Mouse (Mus musculus): ENCODE measurements around the gene Hectd2.

The Hectd2 gene

DNA sequence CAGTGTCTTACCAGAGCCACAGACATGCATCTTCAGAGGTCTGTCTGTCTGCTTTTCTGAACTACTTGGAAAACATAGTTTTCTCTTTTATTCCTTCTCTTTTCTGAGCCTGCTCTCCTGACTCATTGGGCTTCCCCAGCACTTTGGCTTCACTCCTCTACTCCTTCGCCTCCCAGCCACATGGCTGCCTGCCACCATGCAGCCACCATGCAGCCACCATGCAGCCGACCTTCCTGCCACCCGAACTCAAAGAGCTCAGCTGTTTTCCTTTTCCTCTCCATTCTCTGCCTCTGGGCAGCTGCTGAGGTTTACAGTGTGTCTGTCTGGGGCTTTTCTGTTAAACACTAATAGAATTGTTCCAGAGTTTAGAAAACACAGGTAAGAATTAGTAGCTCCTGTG lies 19.5 kb downstream of the Hectd2 start:
- DNase-seq: no peak

- no peak for DNase-seq
Observed at GRCm38 (mm10) chr19:36575159-36575558, 20.7 kb downstream of the Hectd2 start.

DNA sequence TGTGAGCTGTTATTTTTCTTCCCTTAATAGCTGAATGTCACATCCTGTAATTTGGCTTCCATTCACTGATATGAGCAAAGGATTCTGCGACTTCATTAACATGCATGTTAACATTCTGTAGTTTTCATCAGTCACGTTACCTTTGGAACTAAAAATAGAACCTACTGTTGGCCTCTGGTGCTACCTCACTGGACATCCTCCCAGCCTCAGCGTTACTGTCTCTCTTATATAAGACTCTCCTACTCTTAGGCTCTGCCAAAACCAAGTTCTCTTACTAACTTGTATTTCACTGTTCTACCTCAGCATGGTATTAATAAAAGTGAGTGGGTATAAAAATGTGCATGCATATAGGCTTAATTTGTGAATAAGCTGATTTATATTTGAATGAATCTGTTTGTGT lies 26.4 kb downstream of the Hectd2 start:
- no peak for DNase-seq

DNA sequence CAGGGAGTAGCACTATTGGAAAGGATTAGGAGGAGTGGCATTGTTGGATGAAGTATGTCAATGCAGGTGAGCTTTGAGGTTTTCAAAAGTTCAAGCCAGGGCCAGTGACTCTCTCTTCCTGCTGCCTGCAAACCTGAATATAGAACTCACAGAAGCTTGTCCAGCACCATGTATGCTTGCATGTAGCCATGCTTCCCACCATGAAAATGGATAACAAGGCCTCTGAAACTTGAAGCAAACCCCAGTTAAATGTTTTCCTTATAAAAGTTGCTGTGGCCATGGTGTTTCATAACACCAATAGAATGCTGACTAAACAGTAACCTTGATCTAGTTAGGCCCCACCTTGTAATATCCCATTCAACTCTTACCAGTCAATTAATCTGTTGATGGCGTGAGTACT lies 27.7 kb downstream of the Hectd2 start:
- no peak for DNase-seq

GRCm38 (mm10) chr19:36585505-36585904 lies 31.1 kb downstream of the Hectd2 start:
- DNase-seq: no peak

DNA sequence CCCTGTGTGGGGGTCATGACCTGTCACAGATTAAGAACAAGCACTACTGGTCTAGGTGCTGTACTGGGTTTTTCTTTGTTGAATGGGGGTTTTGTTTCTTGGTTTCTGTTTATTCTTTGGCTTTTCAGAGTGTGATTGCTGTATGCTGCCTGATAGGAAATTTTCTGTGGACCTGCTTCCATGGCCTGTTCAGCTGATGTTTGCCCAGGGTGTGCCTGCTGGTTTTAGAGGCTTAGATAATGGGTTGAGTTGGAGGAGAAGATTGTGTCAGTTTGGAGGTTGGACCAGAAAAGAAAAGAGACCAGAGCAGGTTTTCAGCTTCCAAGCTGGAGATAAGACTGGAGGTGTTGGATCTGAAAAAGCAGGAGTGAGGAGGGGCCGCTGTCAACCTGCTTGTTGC lies 40.0 kb downstream of the Hectd2 start:
- DNase-seq: no peak

- no peak for DNase-seq
Observed at GRCm38 (mm10) chr19:36601869-36602268, 47.4 kb downstream of the Hectd2 start.

GRCm38 (mm10) chr19:36602535-36603312 lies 48.3 kb downstream of the Hectd2 start:
- no peak for DNase-seq

- DNase-seq: no peak
Observed at GRCm38 (mm10) chr19:36606270-36606669, 51.8 kb downstream of the Hectd2 start.

DNA sequence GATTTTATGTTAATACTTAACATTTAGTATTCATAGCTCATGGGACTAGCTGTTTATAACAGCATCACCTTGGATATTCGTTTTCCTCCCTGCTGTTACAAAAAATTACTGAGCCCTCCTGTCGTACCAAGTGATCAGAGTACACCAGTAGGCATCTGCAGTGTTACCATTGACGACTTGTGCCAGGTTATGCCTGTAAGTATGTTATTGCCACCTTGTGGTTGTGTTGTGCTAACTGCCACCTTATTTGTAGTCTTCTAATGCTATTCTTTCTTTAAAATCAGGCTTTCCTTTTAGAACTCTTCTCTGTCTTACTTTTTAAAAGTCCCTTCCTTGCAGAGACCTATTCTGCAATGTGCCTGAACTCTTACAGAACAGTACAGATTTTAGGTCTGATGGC lies 54.8 kb downstream of the Hectd2 start:
- no peak for DNase-seq

GRCm38 (mm10) chr19:36610309-36610708 lies 55.9 kb downstream of the Hectd2 start:
- DNase-seq: no peak

DNA sequence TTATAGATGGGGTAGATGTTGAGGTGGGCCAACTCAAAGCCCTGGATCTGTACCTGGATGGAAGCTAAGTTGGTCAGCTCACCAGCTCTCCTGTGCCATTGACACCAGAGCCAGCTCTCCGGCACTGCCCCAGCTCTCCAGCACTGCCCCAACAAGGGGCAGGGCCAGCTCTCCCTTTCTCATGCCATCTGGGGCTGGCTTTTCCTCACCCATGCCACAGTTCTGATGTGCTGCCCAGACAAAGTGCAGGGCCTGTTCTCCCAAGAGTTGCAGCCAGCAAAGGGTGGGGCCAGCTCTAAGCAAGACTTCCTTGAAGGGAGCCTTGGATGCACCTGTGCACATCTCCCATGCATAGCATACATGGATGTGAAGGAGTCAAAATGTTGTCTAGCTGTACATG lies 71.5 kb downstream of the Hectd2 start:
- no peak for DNase-seq

DNA sequence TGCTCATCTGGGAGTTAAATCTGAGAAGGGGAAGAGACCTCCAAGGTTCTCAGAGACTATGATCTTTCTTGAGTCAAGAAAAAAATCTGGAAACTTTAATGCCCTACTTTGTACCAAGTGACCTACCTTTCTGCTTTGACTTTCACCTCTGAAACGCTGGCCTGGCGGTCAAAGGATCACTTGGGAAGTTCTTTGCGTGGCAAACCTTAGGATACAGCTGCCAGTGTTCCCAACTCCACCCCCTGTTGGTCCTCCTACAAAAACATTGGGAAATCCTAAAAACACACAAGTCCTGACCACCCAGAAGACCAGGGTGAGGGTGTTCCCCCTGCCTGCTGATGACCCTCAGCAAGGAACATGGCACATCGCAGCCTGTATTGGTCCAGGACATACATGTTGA lies 72.4 kb downstream of the Hectd2 start:
- DNase-seq: no peak

DNA sequence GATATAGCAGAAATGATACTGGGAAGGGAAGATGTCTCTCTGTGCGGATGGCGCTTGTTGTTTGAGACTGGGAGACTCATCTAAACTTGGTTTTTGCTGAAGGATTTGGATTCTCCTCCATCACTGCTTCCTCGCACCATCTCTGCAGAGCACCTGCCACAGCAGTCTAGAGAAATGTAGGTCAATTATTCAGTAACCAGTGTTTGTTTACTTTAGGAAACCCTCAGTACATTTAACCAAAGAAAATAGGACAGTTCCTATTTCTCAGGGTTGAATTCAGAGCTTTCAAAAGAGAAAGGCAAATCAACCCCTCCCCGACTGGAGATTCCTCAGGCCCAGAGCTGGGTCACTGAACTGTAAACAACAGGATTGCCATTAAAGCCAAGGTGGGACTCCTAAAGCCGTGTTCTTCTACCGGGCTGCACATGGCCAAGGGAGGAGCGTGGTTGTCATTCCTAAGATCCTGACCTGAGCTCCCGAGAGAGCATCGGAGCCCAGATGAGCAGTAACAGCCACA lies 75.0 kb downstream of the Hectd2 start:
- no peak for DNase-seq

- DNase-seq: no peak
Observed at GRCm38 (mm10) chr19:36630361-36630760, 75.9 kb downstream of the Hectd2 start.

- DNase-seq: no peak
Observed at GRCm38 (mm10) chr19:36634771-36635170, 80.3 kb downstream of the Hectd2 start.

DNA sequence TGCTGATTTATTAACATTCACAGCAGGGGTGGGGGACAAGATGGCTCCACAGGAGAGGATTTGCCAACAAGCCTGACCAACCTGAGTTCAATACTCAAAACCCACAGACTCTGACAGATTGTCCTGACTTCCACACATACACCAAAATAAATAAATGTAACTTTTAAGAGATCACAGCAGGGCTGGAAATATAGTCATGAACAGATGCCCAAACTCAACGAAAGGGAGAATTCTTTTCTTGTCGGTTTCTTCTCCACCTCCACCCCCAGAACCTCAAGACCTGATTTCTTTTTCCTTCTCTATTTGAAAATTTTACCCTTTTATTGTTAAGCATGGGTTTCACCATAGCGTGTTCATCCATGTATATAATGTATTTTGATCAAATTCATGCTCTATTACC lies 82.8 kb downstream of the Hectd2 start:
- no peak for DNase-seq

DNA sequence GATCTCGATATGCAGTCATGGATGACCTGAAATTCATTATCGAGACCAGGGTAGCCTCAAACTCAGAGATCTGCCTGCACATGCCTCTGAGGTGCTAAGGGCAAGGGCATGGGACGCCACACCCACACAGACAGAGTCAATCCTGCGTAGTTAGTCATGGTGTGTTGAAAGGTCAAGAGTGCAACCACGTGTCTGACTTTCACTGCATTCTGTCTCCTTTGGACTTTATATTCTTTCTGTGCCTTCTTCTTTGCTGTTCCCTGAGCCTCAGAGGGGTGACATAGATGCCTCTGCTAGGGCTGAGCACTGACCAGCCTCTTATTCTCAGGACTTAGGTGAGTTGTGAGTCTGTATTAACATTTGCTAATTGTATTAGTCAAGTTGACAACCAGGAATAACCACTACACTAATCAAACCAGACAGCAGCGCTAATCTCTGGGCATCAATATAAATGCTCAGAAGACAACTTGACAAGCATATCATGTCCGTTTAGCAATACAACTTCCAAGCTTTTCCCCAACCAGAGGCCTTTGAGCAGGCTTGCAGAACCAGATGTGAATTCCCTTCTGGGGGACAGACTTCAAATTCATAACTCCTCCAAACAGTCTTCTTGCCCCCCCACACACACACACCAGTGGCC lies 83.6 kb downstream of the Hectd2 start:
- DNase-seq: no peak

DNA sequence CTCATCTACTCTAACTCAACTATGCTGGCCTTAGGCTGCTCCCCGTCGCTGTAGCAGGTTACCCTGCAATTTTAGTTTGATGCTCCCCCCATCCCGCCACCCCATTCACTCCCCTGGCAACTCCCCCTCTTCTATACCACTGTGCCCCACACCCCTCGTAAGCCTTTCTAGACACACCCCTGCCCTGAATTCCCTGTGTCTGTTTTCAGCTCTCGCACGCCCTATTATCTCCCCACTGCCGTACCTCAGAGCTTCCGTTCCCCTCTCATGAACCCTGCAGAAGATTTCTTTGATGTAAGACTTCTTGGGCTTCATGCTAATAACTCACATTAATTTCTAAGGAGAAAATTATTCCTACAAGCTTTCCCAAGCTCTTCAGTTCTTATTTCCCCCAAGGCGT lies 84.6 kb downstream of the Hectd2 start:
- no peak for DNase-seq

GRCm38 (mm10) chr19:36641128-36641527 lies 86.7 kb downstream of the Hectd2 start:
- DNase-seq: peak; percentile 11

DNA sequence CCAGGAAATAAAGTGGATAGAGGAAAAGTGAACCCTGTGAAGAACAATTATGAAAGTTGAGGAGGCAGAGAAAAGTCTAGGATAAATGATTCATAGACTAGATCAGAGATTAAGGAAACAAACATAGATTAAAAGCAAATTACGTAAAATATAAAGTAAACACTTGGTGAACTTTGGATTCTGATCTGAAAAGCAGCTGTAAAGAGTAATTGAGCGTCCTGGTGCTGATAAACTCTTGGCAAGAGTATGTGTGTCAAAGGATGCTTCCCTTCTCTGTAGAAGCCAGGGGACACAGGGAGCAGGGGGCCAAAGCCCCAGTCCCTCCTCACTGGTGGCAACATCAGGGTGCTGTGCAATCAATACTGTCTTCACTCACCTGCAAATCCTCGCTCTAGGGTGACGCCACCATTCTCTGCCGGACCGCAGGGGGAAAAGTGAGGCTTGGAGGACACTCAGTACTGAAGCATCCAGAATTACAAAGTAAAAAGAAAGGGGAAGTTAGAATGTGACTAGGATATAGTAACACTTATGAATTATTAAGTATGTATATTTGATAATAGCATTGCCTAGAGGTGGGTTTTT lies 91.0 kb downstream of the Hectd2 start:
- DNase-seq: no peak

DNA sequence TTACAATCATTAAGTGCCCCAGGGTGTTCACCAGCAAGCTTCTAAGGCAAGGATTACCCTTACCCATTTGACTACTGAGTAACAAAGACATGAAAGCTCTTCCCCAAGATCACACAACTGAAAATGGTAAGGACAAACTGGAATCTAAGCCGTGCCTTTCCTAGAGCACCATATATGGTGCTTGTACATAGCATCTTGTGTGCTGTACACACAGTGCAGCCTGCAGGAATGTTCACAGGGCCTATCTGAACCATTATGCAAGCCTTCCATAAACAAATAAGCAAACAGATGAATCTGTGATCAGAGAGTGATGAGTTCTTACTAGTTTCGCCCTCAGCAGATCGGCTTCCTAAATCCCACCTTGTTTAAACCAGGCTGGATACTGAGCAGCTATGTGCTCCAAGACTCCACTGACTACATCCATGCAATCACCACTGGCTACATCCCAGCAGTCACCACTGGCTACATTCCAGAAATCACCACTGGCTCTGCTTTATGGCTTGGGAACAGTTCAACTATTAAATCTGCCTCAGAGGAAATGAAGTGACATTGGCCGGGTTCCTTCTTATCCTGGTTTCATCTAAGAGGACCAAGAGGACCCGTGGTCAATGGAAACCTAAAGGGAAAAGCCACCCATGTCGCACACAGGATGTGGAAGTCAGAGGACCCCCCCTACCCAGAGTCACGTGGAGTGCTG lies 91.8 kb downstream of the Hectd2 start:
- peak; percentile 27 for DNase-seq

DNA sequence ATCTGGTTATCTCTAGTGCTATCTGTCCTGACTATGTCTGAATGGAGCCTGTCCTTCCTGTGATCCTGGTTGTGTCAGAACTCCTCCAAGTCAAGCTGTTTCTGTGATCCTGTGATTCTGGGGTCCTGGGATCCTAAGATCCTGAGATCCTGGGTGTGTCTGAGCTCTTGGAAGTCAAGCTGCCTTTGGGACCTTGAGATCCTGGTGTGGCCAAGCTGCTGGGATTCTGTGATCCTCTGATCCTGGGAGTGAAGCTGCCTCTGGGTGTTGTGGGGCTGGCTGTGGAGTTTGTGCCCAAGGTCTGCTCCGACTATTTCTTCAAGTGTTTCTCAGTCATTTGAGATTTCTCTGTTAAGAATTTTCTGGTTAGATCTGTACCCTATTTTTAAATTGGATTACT lies 98.2 kb downstream of the Hectd2 start:
- DNase-seq: no peak

DNA sequence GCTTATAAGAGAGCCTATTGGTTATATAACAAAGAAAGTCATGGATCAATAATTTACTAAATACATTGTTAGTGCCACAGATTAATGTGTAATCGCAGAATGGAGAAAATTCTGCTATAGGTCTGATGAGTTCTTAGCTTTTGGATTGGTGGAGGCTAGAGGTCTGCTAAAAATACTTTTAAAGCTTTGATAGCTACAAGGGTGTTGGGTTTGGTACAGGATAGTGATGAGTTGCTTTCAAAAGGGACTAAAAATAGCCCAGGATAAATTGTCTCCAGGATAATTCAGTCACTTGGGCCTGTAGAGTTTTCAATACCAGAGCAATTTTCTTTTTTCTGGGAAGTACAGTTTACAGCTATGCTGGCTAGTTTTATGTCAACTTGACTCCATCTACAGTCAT lies 108.3 kb downstream of the Hectd2 start:
- no peak for DNase-seq
